Mouse (Mus musculus) bone marrow macrophage, adult 2 months (primary cell): ENCODE measurements at regions not wholly inside any gene's neighbourhood (a gene's known extent, or its start where the extent isn't known, plus 50 kb on each side); places are given as distances from the start of the nearest gene placed in this dataset.

Experiments used
- CTCF ChIP-seq: IDR thresholded peaks from 2 replicates; pipeline ENCODE4 v1.5.1; 2012; ENCODE audit warnings: low read depth, mild to moderate bottlenecking, low read length, moderate library complexity
- POLR2A ChIP-seq: IDR thresholded peaks from 2 replicates; pipeline ENCODE4 v1.6.1; 2012; ENCODE audit warnings: mild to moderate bottlenecking, low read depth, low read length, borderline replicate concordance

GRCm38 (mm10) chr15:61920041-61920440 is 997.2 kb upstream of the A1bg start:
- TF ChIP-seq CTCF (no peak), POLR2A (no peak)
